Mouse (Mus musculus): ENCODE data around the gene Tbx5. TPM values are rescaled to one million over a fixed set of nuclear protein-coding genes. Genes with fewer than 3 reads are reported as not detected.

The Tbx5 gene
- total RNA-seq (2021): under 1 TPM; 0.18 to 0.22 TPM
- long read RNA-seq, experiment 1: 0 reads
- long read RNA-seq, experiment 2, partial matches to known transcripts: 1 of 1 reads
- long read RNA-seq, experiment 2, other reads (novel, unspliced or antisense): 0 of 1 reads

- no peak for DNase-seq (ENCODE audit: low spot score in 2 of 2)
Observed at GRCm38 (mm10) chr5:119832479-119832796, at the start of gene Tbx5. Gene Tbx5 (plus strand): TSS chr5:119832668.

- DNase-seq (ENCODE audit: low spot score in 2 of 2): no peak
Observed at GRCm38 (mm10) chr5:119785959-119786358, 46.5 kb upstream of the Tbx5 start.

GRCm38 (mm10) chr5:119791664-119792063 is 40.8 kb upstream of the Tbx5 start:
- DNase-seq (ENCODE audit: low spot score in 2 of 2): no peak

GRCm38 (mm10) chr5:119793972-119794371 is 38.5 kb upstream of the Tbx5 start:
- DNase-seq (ENCODE audit: low spot score in 2 of 2): no peak

GRCm38 (mm10) chr5:119795376-119795775 is 37.1 kb upstream of the Tbx5 start:
- no peak for DNase-seq (ENCODE audit: low spot score in 2 of 2)

- DNase-seq (ENCODE audit: low spot score in 2 of 2): no peak
Observed at GRCm38 (mm10) chr5:119795777-119796176, 36.7 kb upstream of the Tbx5 start.

GRCm38 (mm10) chr5:119796443-119797160 is 35.9 kb upstream of the Tbx5 start:
- DNase-seq (ENCODE audit: low spot score in 2 of 2): no peak

GRCm38 (mm10) chr5:119797580-119798150 is 34.8 kb upstream of the Tbx5 start:
- DNase-seq (ENCODE audit: low spot score in 2 of 2): no peak

- no peak for DNase-seq (ENCODE audit: low spot score in 2 of 2)
Observed at GRCm38 (mm10) chr5:119798261-119798660, 34.2 kb upstream of the Tbx5 start.

GRCm38 (mm10) chr5:119798713-119799418 is 33.6 kb upstream of the Tbx5 start:
- DNase-seq (ENCODE audit: low spot score in 2 of 2): no peak

- no peak for DNase-seq (ENCODE audit: low spot score in 2 of 2)
Observed at GRCm38 (mm10) chr5:119799419-119800242, 32.8 kb upstream of the Tbx5 start.

- no peak for DNase-seq (ENCODE audit: low spot score in 2 of 2)
Observed at GRCm38 (mm10) chr5:119800243-119800665, 32.2 kb upstream of the Tbx5 start.

- DNase-seq (ENCODE audit: low spot score in 2 of 2): no peak
Observed at GRCm38 (mm10) chr5:119802617-119803410, 29.7 kb upstream of the Tbx5 start.

GRCm38 (mm10) chr5:119803411-119804251 is 28.8 kb upstream of the Tbx5 start:
- no peak for DNase-seq (ENCODE audit: low spot score in 2 of 2)

- DNase-seq (ENCODE audit: low spot score in 2 of 2): no peak
Observed at GRCm38 (mm10) chr5:119804301-119805039, 28.0 kb upstream of the Tbx5 start.

GRCm38 (mm10) chr5:119805636-119806035 is 26.8 kb upstream of the Tbx5 start:
- no peak for DNase-seq (ENCODE audit: low spot score in 2 of 2)

- DNase-seq (ENCODE audit: low spot score in 2 of 2): no peak
Observed at GRCm38 (mm10) chr5:119806467-119806866, 26.0 kb upstream of the Tbx5 start.

- DNase-seq (ENCODE audit: low spot score in 2 of 2): no peak
Observed at GRCm38 (mm10) chr5:119807481-119808183, 24.8 kb upstream of the Tbx5 start.

Data from gastrocnemius, postnatal 4 days (tissue).